Mouse (Mus musculus) kidney, embryonic 14.5 days (tissue): ENCODE measurements around the gene Zfp410. TPM values are rescaled to one million over a fixed set of nuclear protein-coding genes. Genes with fewer than 3 reads are reported as not detected.

ENCODE experiments used
- ATAC-seq: fragments of 200-750 bp; cut with Nextera tagmentation; 2 replicates; pipeline ENCODE4 v1.8.0; 2017; ENCODE audit warnings: moderate number of reproducible peaks, mild to moderate bottlenecking, moderate TSS enrichment, moderate library complexity; ENCODE audit not compliant: low FRiP score, low TSS enrichment
- H3K27ac ChIP-seq: fragments of 300-500 bp; sonication (generic); 2 replicates; pipeline ENCODE4 v1.5.1; 2014; ENCODE audit warnings: low read depth, mild to moderate bottlenecking, low read length, moderate library complexity, mixed read lengths
- H3K27me3 ChIP-seq: fragments of 300-500 bp; sonication (generic); 2 replicates; pipeline ENCODE4 v1.6.1; 2014; ENCODE audit warnings: mild to moderate bottlenecking, low read length; ENCODE audit not compliant: control insufficient read depth, insufficient read depth
- H3K36me3 ChIP-seq: fragments of 300-500 bp; sonication (generic); 2 replicates; pipeline ENCODE4 v1.6.1; 2014; ENCODE audit warnings: low read length, mixed read lengths; ENCODE audit not compliant: control insufficient read depth, insufficient read depth
- H3K4me1 ChIP-seq: fragments of 300-500 bp; sonication (generic); 2 replicates; pipeline ENCODE4 v1.6.1; 2014; ENCODE audit warnings: low read length, mixed read lengths; ENCODE audit not compliant: control insufficient read depth, insufficient read depth
- H3K4me2 ChIP-seq: fragments of 300-500 bp; sonication (generic); replicated peaks from 2 replicates; pipeline ENCODE4 v1.6.1; 2014; ENCODE audit warnings: low read depth, mild to moderate bottlenecking, low read length
- H3K4me3 ChIP-seq: fragments of 300-500 bp; sonication (generic); 2 replicates; pipeline ENCODE4 v1.5.1; 2014; ENCODE audit warnings: mild to moderate bottlenecking, low read length
- H3K9ac ChIP-seq: fragments of 300-500 bp; sonication (generic); 2 replicates; pipeline ENCODE4 v1.6.1; 2014; ENCODE audit warnings: low read depth, mild to moderate bottlenecking, low read length, moderate library complexity
- H3K9me3 ChIP-seq: fragments of 300-500 bp; sonication (generic); 2 replicates; pipeline ENCODE4 v1.6.1; 2016; ENCODE audit warnings: low read length; ENCODE audit not compliant: control insufficient read depth
- WGBS: fragments of 180-500 bp; shearing (Covaris S2); extraction: QIAGEN DNeasy Blood & Tissue Kit; methylation state at CpG from one replicate; pipeline ENCODE4 v1.1.7; 2014; 5-methylcytosine and 5-hydroxymethylcytosine counted together
- polyA plus RNA-seq: library from polyadenylated mRNA; unstranded; fragments of >200 nt; fragmentation: Nextera tagmentation; extraction: Ambion mirVana; gene quantifications from 2 replicates; pipeline ENCODE4 v1.2.1, GENCODE M21; 2014

Zfp410 gene
- polyA plus RNA-seq = 65.6 and 88.7 TPM in 2 replicates

DNA sequence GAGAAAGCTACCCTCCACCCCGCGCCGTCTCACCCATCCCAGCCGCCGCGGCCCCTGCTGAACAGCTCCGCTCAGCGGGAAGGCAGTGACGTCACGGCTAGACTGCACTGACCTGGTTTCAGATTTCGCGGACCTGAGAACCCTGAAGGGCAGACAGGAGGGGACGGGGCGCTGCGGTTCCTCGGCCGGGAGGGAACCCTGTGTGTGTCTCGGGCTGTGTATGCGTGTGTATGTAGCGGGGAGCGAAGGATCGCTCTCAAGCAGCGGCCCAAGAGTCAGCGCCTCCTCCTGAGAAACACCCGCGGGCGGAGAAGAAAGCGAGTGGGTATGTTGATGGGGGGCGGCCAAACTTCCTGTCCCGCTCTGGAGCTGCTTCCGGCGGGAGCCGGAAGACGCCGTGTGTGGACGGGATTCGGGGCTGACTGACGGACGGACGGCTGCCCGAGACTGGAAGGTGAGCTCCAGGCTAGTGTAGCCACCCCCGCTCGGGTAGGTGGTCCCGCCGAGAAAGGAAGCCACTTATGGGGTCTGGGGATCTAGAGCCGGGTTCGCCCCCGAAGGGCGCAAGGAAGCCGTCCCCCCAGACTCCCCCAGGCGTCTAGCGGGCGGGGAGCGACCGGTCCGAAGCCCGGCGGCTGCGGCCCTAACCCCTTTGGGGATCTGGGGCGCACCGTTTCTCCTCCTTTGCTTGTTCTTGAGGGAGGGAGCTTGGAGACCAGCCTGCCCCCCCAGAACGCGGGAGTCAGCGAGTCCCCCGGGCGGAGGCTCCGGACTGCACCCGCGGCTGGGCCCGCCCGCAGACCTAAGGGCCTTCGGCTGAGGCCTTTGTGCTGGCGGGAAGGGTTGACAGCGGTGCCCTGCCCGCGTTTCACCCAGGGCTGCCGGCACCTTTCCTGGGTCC is at the start of gene Zfp410:
Gene Zfp410, plus strand, starts transcription at position 132 of the 901 bp plus-strand sequence.
- Histone ChIP-seq H3K4me2 (peak within 1 kb of the TSS; percentile 60), H3K4me1 (peaks cover 18% of the 10 kb centered on the region)

DNA sequence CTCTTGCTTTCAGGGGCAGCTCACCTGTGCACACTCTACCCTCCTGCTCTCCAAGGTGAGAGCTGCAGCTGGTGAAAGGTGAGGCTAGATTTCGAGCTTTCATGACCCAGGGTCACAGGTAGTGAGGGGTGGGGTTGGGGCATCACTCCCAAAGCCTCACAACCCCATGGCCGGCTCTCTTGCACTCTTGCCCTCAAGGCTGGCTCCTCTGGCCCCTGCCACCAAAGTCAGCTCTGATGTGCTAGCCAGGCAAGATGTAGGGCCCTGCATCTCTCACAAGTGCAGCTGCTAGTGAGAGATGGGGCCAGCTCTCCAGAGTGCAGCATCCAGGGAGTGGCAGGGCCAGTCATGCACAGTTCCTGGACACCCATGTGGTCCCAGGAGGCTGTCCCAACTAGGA is 49.4 kb upstream of the Zfp410 start:
- Histone ChIP-seq H3K4me1 (no peaks in the 10 kb centered on the region), H3K36me3 (no peaks in the 10 kb centered on the region), H3K4me3 (no peak overlapping the region), H3K4me2 (no peak overlapping the region), H3K27ac (no peak overlapping the region), H3K27me3 (no peaks in the 10 kb centered on the region), H3K9me3 (no peaks in the 10 kb centered on the region; the same call in 1 of the 2 replicates), H3K9ac (0 out of 2 replicates have a peak overlapping the region, but pooled peaks have one; percentile 4)
- ATAC-seq = no peak
- WGBS = 66% methylated on average over 2 of the region's 2 CpGs

More for the DNA sequence above, at the start of gene Zfp410:
- no peaks in the 10 kb centered on the region for H3K27me3 ChIP-seq
- H3K9me3 ChIP-seq = no peaks in the 10 kb centered on the region
- H3K9ac ChIP-seq = peak within 1 kb of the TSS; percentile 90
- no peaks in the 10 kb centered on the region for H3K36me3 ChIP-seq
- ATAC-seq = peak; percentile 97
- peak within 1 kb of the TSS; percentile 95 for H3K27ac ChIP-seq
- WGBS = under 1% methylated on average over 77 of the region's 77 CpGs
- H3K4me3 ChIP-seq = peak within 1 kb of the TSS; percentile 85

DNA sequence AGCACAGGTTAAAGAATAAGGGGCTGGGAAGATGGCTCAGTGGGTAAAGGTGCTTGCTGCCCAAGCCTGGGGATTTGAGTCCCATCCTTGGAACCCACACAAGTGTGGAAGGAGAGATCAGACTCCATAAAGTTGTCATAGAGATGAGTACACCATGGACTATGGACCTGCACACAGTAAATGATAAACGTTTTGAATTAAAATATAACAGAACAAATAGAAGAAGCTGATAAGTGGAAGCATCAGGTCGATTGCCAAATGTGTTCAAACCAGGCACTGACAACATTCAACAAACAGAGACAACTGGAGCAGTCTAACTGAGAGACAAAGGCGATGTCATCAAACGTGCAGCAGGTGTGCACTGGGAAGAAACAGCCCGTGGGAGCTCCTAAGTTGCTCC is 43.3 kb upstream of the Zfp410 start:
- H3K36me3 ChIP-seq = no peaks in the 10 kb centered on the region
- no peak overlapping the region for H3K27ac ChIP-seq
- H3K9ac ChIP-seq = no peak overlapping the region
- no peaks in the 10 kb centered on the region for H3K27me3 ChIP-seq
- no peaks in the 10 kb centered on the region for H3K9me3 ChIP-seq
- H3K4me1 ChIP-seq = no peaks in the 10 kb centered on the region
- WGBS = 76% methylated on average over 5 of the region's 5 CpGs
- H3K4me2 ChIP-seq = no peak overlapping the region
- no peak for ATAC-seq
- no peak overlapping the region for H3K4me3 ChIP-seq

DNA sequence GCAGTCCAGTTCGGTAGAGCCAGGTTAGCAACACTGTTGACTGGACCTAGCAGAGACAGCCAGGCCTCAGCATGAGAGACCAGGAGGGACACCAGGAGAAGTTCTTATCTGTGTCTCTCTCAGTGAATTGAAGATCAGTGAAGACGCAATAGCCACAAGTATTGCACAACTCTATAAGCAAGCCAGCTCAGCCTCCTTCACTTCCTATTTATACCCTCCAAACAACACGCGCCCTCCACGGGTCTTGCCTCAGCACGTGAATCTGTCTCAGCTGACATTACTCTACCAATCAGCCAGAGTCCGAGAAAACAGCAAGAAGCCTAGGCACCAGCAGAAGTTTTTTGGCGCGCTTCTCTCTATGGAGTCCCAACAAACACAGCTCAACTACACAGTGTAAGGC is 41.4 kb upstream of the Zfp410 start:
- Histone ChIP-seq H3K4me3 (no peak overlapping the region), H3K27me3 (no peaks in the 10 kb centered on the region), H3K4me1 (no peaks in the 10 kb centered on the region), H3K4me2 (no peak overlapping the region), H3K9me3 (no peaks in the 10 kb centered on the region), H3K27ac (no peak overlapping the region), H3K9ac (no peak overlapping the region), H3K36me3 (no peaks in the 10 kb centered on the region)
- no peak for ATAC-seq
- 93% methylated on average over 9 of the region's 9 CpGs for WGBS

DNA sequence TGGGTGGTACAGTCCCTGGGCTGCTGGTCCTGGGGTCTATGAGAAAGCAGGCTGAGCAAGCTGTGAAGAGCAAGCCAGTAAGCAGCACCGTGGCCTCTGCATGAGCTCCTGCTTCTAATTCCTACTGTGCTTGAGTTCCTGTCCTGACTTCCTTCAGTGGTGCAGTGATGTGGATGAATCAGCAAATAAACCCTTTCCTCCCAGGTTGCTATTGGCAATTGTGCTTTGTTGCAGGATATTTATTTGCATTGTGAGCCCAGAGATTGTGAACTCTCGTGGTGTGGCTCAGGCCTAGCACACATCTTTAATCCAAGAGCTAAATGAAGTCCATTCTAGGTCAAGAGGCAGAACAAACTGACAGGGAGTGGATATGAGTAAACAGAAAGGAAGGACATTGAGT is 40.4 kb upstream of the Zfp410 start:
- Histone ChIP-seq H3K9ac (no peak overlapping the region), H3K4me2 (no peak overlapping the region), H3K4me3 (no peak overlapping the region), H3K27me3 (no peaks in the 10 kb centered on the region), H3K27ac (no peak overlapping the region), H3K36me3 (no peaks in the 10 kb centered on the region), H3K9me3 (no peaks in the 10 kb centered on the region), H3K4me1 (no peaks in the 10 kb centered on the region)
- no peak for ATAC-seq
- WGBS = 86% methylated on average over 2 of the region's 2 CpGs

DNA sequence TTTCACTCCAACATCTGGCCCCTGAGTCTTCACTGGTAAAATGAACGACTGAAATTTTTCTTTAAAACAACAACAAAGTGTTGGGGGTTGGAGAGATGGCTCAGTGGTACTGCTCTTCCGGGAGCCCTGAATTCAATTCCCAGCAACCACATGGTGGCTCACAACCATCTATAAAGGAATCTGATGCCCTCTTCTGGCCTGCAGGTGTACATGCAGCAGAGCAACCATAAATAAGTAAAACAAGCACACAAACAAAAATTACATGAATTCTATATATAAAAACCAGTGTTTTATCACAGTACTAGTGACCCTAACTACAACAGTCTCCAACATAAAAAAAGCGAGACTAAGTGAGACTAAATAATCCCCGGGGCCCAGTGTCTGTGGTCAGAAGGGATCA is 39.9 kb upstream of the Zfp410 start:
- no peaks in the 10 kb centered on the region for H3K36me3 ChIP-seq
- no peaks in the 10 kb centered on the region for H3K27me3 ChIP-seq
- H3K4me2 ChIP-seq = no peak overlapping the region
- no peak overlapping the region for H3K27ac ChIP-seq
- no peak overlapping the region for H3K9ac ChIP-seq
- no peaks in the 10 kb centered on the region for H3K9me3 ChIP-seq
- 80% methylated on average over 4 of the region's 4 CpGs for WGBS
- no peak overlapping the region for H3K4me3 ChIP-seq
- no peak for ATAC-seq
- H3K4me1 ChIP-seq = no peaks in the 10 kb centered on the region

DNA sequence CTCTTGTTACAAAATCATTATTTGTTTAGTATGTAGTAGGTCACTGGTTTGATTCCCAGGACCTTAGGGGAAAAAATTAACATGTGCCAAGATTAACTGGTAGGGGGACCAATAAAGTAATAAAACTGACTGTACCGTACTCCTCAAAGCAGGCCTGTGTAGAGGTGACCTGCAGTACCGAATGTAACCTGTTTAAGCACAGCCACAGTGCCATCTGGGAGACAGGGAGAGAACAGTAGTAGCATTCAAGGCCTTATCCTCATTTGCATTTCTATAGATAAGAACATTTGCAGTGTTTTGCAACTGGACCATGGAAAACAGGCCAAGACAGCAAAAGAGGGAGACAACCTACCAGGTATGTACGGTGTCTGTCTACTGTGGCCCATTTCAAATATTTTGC is 38.8 kb upstream of the Zfp410 start:
- H3K36me3 ChIP-seq = no peaks in the 10 kb centered on the region
- 65% methylated on average over 3 of the region's 3 CpGs for WGBS
- no peak overlapping the region for H3K9ac ChIP-seq
- no peak overlapping the region for H3K4me3 ChIP-seq
- no peaks in the 10 kb centered on the region for H3K27me3 ChIP-seq
- ATAC-seq = no peak
- no peaks in the 10 kb centered on the region for H3K9me3 ChIP-seq
- H3K4me1 ChIP-seq = no peaks in the 10 kb centered on the region
- no peak overlapping the region for H3K4me2 ChIP-seq
- H3K27ac ChIP-seq = no peak overlapping the region

DNA sequence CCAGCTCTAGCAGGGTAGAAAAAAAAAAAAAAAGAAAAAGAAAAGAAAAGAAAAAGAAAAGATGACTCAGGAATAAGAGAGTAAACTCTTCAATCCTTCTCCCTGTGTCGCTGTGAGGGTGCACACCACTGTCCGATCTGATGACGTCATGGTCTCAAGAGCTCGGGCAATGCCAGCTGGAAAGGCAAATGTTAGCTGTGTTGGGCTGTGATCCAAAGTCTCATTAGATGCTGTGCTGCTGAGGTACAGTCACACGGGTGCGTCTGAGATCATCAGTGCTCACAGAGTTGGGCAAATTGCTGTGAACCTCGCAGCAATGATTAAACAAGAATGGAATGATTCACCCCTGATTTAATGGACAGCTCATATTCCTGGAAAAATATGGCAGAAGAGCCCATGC is 37.8 kb upstream of the Zfp410 start:
- H3K27me3 ChIP-seq = no peaks in the 10 kb centered on the region
- no peaks in the 10 kb centered on the region for H3K36me3 ChIP-seq
- no peak overlapping the region for H3K4me2 ChIP-seq
- H3K9me3 ChIP-seq = no peaks in the 10 kb centered on the region
- no peaks in the 10 kb centered on the region for H3K4me1 ChIP-seq
- H3K4me3 ChIP-seq = no peak overlapping the region
- H3K9ac ChIP-seq = no peak overlapping the region
- H3K27ac ChIP-seq = no peak overlapping the region
- no peak for ATAC-seq
- 88% methylated on average over 7 of the region's 7 CpGs for WGBS

DNA sequence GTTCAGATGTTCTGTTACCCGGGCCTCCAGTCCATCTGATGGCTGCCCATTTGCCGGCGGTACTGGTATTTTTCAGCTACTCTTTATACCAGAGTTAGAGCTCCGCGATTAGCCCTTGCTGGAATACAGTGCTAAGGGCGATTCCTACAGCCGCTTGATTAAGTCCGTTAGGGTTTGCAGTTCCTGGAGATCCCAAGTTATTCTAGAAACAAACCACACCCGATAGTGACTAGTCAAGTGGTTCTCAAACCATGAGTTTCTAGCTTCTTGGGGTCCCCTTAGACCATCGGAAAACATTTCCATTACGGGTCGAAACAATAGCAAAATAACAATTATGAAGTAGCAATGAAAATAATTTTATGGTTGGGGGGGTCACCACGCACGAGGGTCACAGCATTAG is 32.3 kb upstream of the Zfp410 start:
- Histone ChIP-seq H3K27ac (no peak overlapping the region), H3K27me3 (no peaks in the 10 kb centered on the region), H3K36me3 (no peaks in the 10 kb centered on the region), H3K4me1 (0 out of 2 replicates have a peak, but pooled peaks cover 4% of the 10 kb centered on the region), H3K9me3 (no peaks in the 10 kb centered on the region), H3K4me3 (peak overlapping the region; percentile 57; the same call in 1 of the 2 replicates), H3K9ac (no peak overlapping the region), H3K4me2 (peak overlapping the region; percentile 67)
- no peak for ATAC-seq
- 77% methylated on average over 14 of the region's 14 CpGs for WGBS
